Mouse (Mus musculus) fat pad, adult 2 months (tissue): ENCODE data around the gene Ehd3.

Experiments
- DNase-seq: peaks from one replicate; pipeline ENCODE4 v3.0.0-alpha.2; 2011; ENCODE audit warnings: low read depth, low spot score; ENCODE audit errors: extremely low read depth

Ehd3 gene

DNA sequence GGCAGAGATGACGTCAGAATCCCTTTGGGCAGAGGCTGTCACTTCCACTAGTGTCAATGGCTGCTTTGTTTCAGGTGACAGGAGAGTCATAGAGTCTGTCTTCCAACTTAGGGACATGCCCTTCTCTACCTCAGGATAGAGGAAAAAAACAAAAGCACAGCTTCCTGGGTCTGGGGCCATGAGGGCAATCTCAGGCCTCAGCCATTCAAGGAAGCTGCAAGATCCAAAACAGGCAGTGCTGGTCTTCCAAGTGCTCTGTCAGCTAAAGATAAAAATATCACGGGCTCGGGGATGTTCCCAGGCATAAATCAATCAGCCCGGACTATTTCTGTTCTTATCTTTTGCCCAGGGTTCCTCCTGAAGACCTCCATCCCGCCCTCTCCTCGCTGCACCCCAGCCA lies 77.4 kb downstream of the Ehd3 start:
- no peak for DNase-seq
